Mouse (Mus musculus) hindbrain, embryonic 12.5 days (tissue): Measurements from ENCODE around the gene Lst1. TPM values are rescaled to one million over a fixed set of nuclear protein-coding genes. Genes with fewer than 3 reads are reported as not detected.

ENCODE experiments used
- ATAC-seq: fragments of 200-750 bp; cut with Nextera tagmentation; 2 replicates; pipeline ENCODE4 v1.8.0; 2017; ENCODE audit warnings: moderate TSS enrichment; ENCODE audit not compliant: low FRiP score
- H3K27ac ChIP-seq: fragments of 300-500 bp; sonication (generic); 2 replicates; pipeline ENCODE4 v1.5.1; 2016; ENCODE audit warnings: mild to moderate bottlenecking
- H3K27me3 ChIP-seq: fragments of 300-500 bp; sonication (generic); 2 replicates; pipeline ENCODE4 v1.6.1; 2016; ENCODE audit warnings: mild to moderate bottlenecking
- H3K36me3 ChIP-seq: fragments of 300-500 bp; sonication (generic); 2 replicates; pipeline ENCODE4 v1.6.1; 2016; ENCODE audit warnings: mild to moderate bottlenecking
- H3K4me1 ChIP-seq: fragments of 300-500 bp; sonication (generic); 2 replicates; pipeline ENCODE4 v1.6.1; 2016
- H3K4me2 ChIP-seq: fragments of 300-500 bp; sonication (generic); replicated peaks from 2 replicates; pipeline ENCODE4 v1.6.1; 2016; ENCODE audit warnings: mild to moderate bottlenecking
- H3K4me3 ChIP-seq: fragments of 300-500 bp; sonication (generic); 2 replicates; pipeline ENCODE4 v1.5.1; 2016; ENCODE audit warnings: mild to moderate bottlenecking
- H3K9ac ChIP-seq: fragments of 300-500 bp; sonication (generic); 2 replicates; pipeline ENCODE4 v1.6.1; 2016; ENCODE audit warnings: mild to moderate bottlenecking, moderate library complexity
- H3K9me3 ChIP-seq: fragments of 300-500 bp; sonication (generic); replicated peaks from 2 replicates; pipeline ENCODE4 v1.6.1; 2016; ENCODE audit warnings: mild to moderate bottlenecking
- whole genome bisulfite sequencing: fragments of 180-500 bp; shearing (Covaris S2); methylation state at CpG from one replicate; pipeline ENCODE4 v1.1.7; 2016; 5-methylcytosine and 5-hydroxymethylcytosine counted together
- polyA plus RNA-seq: library from polyadenylated mRNA; unstranded; fragments of >200 nt; fragmentation: Nextera tagmentation; extraction: Ambion mirVana; gene quantifications from 2 replicates; pipeline ENCODE4 v1.2.1, GENCODE M21; 2016

The Lst1 gene
- polyA plus RNA-seq, 1 experiment from 2014 or later: 6.1 TPM

DNA sequence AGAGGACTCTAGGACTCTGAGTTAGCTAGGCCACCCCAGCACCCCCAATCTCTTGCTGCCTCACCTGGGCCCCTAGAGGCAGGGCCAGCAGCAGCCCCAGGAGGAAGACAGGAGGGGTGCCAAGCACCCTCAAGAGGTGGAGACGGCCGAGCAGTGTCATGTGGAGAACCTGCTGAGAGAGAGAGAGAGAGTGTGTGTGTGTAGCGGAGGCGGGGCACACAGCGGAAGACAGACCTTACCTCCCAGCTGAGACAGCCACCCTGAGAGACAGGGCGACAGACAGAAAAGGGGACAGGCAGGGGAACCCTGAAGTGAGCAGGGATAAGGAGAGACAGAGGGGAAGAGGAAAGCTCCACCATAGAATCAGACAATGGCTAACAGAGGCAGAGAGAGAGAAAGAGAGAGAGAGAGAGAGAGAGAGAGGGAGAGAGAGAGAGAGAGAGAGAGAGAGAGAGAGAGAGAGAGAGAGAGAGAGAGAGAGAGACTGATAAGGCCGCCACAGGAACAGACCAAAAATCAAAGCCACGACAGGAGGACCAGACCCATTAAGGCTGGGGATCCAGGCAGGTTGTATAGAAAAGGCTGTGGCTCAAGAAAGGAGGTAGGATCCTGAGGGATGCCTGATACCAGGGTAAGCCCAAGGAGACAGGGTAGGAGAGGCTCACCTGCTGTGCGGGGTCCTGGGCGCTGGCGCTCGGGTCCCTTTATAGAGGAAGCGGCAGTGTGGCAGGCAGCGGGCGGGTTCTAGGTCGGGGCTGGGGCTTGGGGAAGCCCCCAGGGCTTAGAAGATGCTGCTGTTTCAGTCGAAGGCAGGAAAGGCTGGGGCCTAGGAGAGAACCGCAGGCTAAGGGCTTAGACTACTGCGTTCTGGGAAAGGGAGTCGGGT is 16.5 kb upstream of the Lst1 start, which contains the start of gene Lta:
Gene Lta (minus strand): TSS at position 858 of the 886 bp plus-strand sequence.
- no peaks in the 10 kb centered on the region for H3K36me3 ChIP-seq
- H3K9me3 ChIP-seq: no peaks in the 10 kb centered on the region
- 0 out of 2 replicates have a peak within 1 kb of the TSS, but pooled peaks have one; percentile 18 for H3K9ac ChIP-seq
- ATAC-seq: no peak
- H3K4me1 ChIP-seq: no peaks in the 10 kb centered on the region
- H3K4me3 ChIP-seq: no peak within 1 kb of the TSS
- H3K27ac ChIP-seq: no peak within 1 kb of the TSS
- H3K4me2 ChIP-seq: no peak within 1 kb of the TSS
- WGBS: 27% methylated on average over 20 of the region's 20 CpGs
- H3K27me3 ChIP-seq: peaks cover 45% of the 10 kb centered on the region

- Histone ChIP-seq H3K4me1 (no peaks in the 10 kb centered on the region), H3K27me3 (peaks cover 56% of the 10 kb centered on the region), H3K4me3 (no peak overlapping the region), H3K4me2 (no peak overlapping the region), H3K36me3 (no peaks in the 10 kb centered on the region), H3K27ac (no peak overlapping the region), H3K9ac (no peak overlapping the region), H3K9me3 (no peaks in the 10 kb centered on the region)
- no peak for ATAC-seq
- WGBS: 82% methylated on average over 4 of the region's 4 CpGs
Measured at GRCm38 (mm10) chr17:35202442-35202841, 14.2 kb upstream of the Lst1 start.

DNA sequence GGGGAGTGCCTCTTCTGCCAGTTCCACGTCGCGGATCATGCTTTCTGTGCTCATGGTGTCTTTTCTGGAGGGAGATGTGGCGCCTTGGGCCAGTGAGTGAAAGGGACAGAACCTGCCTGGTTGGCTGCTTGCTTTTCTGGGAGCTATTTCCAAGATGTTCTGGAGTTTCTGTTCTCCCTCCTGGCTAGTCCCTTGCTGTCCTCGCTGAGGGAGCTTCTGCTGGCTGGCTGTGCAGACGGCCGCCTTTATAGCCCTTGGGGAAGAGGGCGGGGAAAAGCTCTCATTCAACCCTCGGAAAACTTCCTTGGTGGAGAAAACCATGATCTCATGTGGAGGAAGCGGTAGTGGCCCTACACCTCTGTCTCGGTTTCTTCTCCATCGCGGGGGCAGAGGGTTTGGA is 13.5 kb upstream of the Lst1 start, which contains the start of gene Tnf:
Gene Tnf (minus strand): TSS at position 221 of the 400 bp plus-strand sequence.
- no peak within 1 kb of the TSS for H3K4me2 ChIP-seq
- no peak for ATAC-seq
- 45% methylated on average over 13 of the region's 13 CpGs for WGBS
- H3K27ac ChIP-seq: no peak within 1 kb of the TSS
- peaks cover 61% of the 10 kb centered on the region for H3K27me3 ChIP-seq
- H3K4me1 ChIP-seq: no peaks in the 10 kb centered on the region
- H3K4me3 ChIP-seq: no peak within 1 kb of the TSS
- H3K9me3 ChIP-seq: no peaks in the 10 kb centered on the region
- no peak within 1 kb of the TSS for H3K9ac ChIP-seq
- no peaks in the 10 kb centered on the region for H3K36me3 ChIP-seq

- WGBS: 77% methylated on average over 11 of the region's 11 CpGs
- Histone ChIP-seq H3K36me3 (no peaks in the 10 kb centered on the region), H3K4me1 (peaks cover 2% of the 10 kb centered on the region; the same call in 1 of the 2 replicates), H3K9me3 (no peaks in the 10 kb centered on the region), H3K27ac (no peak overlapping the region), H3K4me3 (no peak overlapping the region), H3K4me2 (no peak overlapping the region), H3K9ac (no peak overlapping the region), H3K27me3 (peaks cover 68% of the 10 kb centered on the region)
- no peak for ATAC-seq
Measured at GRCm38 (mm10) chr17:35201128-35201527, 12.9 kb upstream of the Lst1 start.

DNA sequence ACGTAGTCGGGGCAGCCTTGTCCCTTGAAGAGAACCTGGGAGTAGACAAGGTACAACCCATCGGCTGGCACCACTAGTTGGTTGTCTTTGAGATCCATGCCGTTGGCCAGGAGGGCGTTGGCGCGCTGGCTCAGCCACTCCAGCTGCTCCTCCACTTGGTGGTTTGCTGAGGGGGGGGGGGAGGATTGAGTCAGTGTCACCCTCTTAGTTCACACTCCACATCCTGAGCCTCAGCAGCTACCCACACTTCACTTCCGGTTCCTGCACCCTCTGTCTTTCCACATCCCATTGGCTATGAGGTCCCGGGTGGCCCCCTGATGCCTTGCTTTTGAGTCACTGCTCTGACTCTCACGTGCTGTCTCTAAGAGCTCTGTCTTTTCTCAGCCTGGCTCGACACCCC is 12.2 kb upstream of the Lst1 start:
- Histone ChIP-seq H3K36me3 (no peaks in the 10 kb centered on the region), H3K27ac (no peak overlapping the region), H3K9ac (no peak overlapping the region), H3K9me3 (no peaks in the 10 kb centered on the region), H3K27me3 (peaks cover 75% of the 10 kb centered on the region), H3K4me1 (peaks cover 9% of the 10 kb centered on the region), H3K4me2 (no peak overlapping the region), H3K4me3 (no peak overlapping the region)
- no peak for ATAC-seq
- 91% methylated on average over 11 of the region's 11 CpGs for WGBS

DNA sequence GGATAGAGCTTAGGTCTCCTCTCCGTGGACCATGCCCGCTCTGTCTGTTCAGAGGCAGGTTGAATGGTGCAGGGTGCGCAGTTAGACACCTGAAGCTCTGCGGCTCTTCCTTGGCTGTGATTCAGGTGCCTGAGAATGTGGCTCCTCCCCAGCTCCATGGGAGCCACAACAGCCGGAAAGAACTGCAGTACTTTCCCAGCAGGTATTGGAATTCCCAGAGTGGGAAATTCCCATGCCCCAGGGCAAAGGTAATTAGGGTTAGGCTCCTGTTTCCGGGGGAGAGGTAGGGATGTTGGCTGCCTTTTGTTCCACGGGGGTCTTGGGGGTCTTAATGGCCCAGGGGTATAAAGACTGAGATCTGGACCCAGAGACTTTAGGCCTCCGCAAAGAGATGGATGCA is 10.7 kb upstream of the Lst1 start:
- H3K9ac ChIP-seq: no peak overlapping the region
- peaks cover 78% of the 10 kb centered on the region for H3K27me3 ChIP-seq
- no peak overlapping the region for H3K4me3 ChIP-seq
- no peaks in the 10 kb centered on the region for H3K36me3 ChIP-seq
- H3K27ac ChIP-seq: no peak overlapping the region
- H3K4me2 ChIP-seq: no peak overlapping the region
- H3K9me3 ChIP-seq: no peaks in the 10 kb centered on the region
- 31% methylated on average over 8 of the region's 8 CpGs for WGBS
- H3K4me1 ChIP-seq: peaks cover 18% of the 10 kb centered on the region
- no peak for ATAC-seq

DNA sequence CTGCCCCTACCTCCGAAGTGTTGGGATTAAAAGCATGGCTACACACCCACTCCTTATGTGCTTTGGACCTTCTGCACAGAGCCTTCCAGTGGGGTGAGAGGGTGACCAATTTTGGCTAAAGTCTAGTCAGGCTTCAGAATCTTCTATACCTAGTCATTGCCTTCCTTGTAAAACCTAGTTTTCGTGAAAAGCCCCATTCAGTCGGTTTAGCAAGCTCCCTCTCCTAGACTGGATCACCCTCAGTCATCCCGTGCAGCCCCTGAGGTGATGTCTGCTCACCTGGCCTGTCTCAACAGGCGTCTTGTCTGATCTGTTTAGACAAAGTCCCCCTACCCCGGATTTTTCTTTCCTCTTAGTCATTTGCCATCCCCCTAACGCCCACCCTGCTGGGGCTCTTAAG is 9.8 kb upstream of the Lst1 start:
- Histone ChIP-seq H3K4me3 (no peak overlapping the region), H3K36me3 (no peaks in the 10 kb centered on the region), H3K9ac (no peak overlapping the region), H3K27ac (no peak overlapping the region), H3K9me3 (no peaks in the 10 kb centered on the region), H3K4me1 (peaks cover 18% of the 10 kb centered on the region), H3K4me2 (no peak overlapping the region), H3K27me3 (peaks cover 74% of the 10 kb centered on the region)
- ATAC-seq: no peak
- 64% methylated on average over 7 of the region's 7 CpGs for WGBS

- no peak for ATAC-seq
- WGBS: 45% methylated on average over 5 of the region's 6 CpGs
- Histone ChIP-seq H3K4me3 (no peak overlapping the region), H3K9me3 (no peaks in the 10 kb centered on the region), H3K27me3 (peaks cover 70% of the 10 kb centered on the region), H3K4me2 (no peak overlapping the region), H3K4me1 (peaks cover 18% of the 10 kb centered on the region), H3K36me3 (no peaks in the 10 kb centered on the region), H3K27ac (no peak overlapping the region), H3K9ac (no peak overlapping the region)
Measured at GRCm38 (mm10) chr17:35197126-35197525, 8.9 kb upstream of the Lst1 start.

- Histone ChIP-seq H3K9ac (no peak overlapping the region), H3K27me3 (peaks cover 63% of the 10 kb centered on the region), H3K4me2 (peak overlapping the region; percentile 60), H3K4me1 (peaks cover 18% of the 10 kb centered on the region), H3K36me3 (no peaks in the 10 kb centered on the region), H3K4me3 (peak overlapping the region; percentile 35; the same call in 1 of the 2 replicates), H3K27ac (no peak overlapping the region), H3K9me3 (no peaks in the 10 kb centered on the region)
- WGBS: 31% methylated on average over 9 of the region's 9 CpGs
- no peak for ATAC-seq
Measured at GRCm38 (mm10) chr17:35196321-35196641, 8.0 kb upstream of the Lst1 start.

DNA sequence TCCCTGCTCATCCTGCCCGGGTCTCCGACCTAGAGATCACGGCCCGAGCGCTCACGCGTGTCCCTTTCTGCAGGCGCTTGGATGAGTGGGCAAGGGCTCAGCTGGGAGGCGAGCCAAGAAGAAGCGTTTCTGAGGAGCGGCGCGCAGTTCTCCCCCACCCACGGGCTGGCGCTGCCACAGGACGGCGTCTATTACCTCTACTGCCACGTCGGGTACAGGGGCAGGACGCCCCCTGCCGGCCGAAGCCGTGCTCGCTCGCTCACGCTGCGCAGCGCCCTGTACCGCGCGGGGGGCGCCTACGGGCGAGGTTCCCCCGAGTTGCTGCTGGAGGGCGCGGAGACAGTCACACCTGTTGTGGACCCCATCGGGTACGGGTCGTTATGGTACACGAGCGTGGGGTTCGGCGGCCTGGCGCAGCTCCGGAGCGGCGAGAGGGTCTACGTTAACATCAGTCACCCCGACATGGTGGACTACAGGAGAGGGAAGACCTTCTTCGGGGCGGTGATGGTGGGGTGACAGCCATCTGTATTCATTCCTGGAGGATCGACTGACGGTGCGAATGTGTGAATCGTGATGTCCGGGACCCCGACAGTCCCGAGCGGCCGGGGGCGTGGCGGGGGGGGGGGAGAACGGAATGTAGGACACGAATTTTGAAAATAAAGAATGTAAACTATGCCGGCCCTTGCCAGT is 7.5 kb upstream of the Lst1 start:
- H3K36me3 ChIP-seq: no peaks in the 10 kb centered on the region
- peak overlapping the region; percentile 35 for H3K4me3 ChIP-seq
- no peaks in the 10 kb centered on the region for H3K9me3 ChIP-seq
- H3K4me1 ChIP-seq: peaks cover 18% of the 10 kb centered on the region
- H3K9ac ChIP-seq: peak overlapping the region; percentile 42
- H3K27ac ChIP-seq: no peak overlapping the region
- peaks cover 58% of the 10 kb centered on the region for H3K27me3 ChIP-seq
- H3K4me2 ChIP-seq: peak overlapping the region; percentile 60
- peak; percentile 64 for ATAC-seq
- WGBS: 3% methylated on average over 66 of the region's 66 CpGs

GRCm38 (mm10) chr17:35194844-35195630 is 6.8 kb upstream of the Lst1 start:
- ATAC-seq: peak; percentile 38; the same call in 1 of the 2 replicates
- WGBS: 42% methylated on average over 19 of the region's 19 CpGs

More at GRCm38 (mm10) chr17:35194844-35195630, 6.8 kb upstream of the Lst1 start:
- H3K4me3 ChIP-seq: peak overlapping the region; percentile 35
- no peak overlapping the region for H3K9ac ChIP-seq
- H3K9me3 ChIP-seq: no peaks in the 10 kb centered on the region
- peak overlapping the region; percentile 60 for H3K4me2 ChIP-seq
- H3K27ac ChIP-seq: no peak overlapping the region
- H3K36me3 ChIP-seq: no peaks in the 10 kb centered on the region
- peaks cover 18% of the 10 kb centered on the region for H3K4me1 ChIP-seq
- H3K27me3 ChIP-seq: peaks cover 52% of the 10 kb centered on the region
